Mouse (Mus musculus): ENCODE results near the gene Lrrn2. TPM values are rescaled to one million over a fixed set of nuclear protein-coding genes. Genes with fewer than 3 reads are reported as not detected.

Gene Lrrn2
- total and polyA plus RNA-seq, 3 experiments = not detected

GRCm38 (mm10) chr1:132922257-132922656 is 42.2 kb downstream of the Lrrn2 start:
- Histone ChIP-seq H3K9ac (ENCODE audit: control insufficient read depth, low read depth, low read length, poor library complexity, severe bottlenecking) (no peak overlapping the region), H3K9me3 (replicated peaks; ENCODE audit: insufficient read depth, low read length) (no peaks in the 10 kb centered on the region), H3K27me3 (ENCODE audit: control insufficient read depth in 1 of 2, insufficient read depth in 2 of 2, low read length in 2 of 2) (peaks cover 0 to 12% of the 10 kb centered on the region in 2 experiments; a peak in 2 of 4 replicates), H3K4me1 (ENCODE audit: control insufficient read depth in 1 of 2, insufficient read depth in 2 of 2, low read length in 2 of 2) (no peaks in the 10 kb centered on the region), H3K36me3 (ENCODE audit: control insufficient read depth in 1 of 2, insufficient read depth in 2 of 2, low read length in 2 of 2) (no peaks in the 10 kb centered on the region), H3K4me3 (ENCODE audit: control insufficient read depth in 1 of 2, insufficient read depth in 1 of 2, low read depth in 2 of 2, low read length in 2 of 2) (no peak overlapping the region), H3K27ac (ENCODE audit: control insufficient read depth, low read depth, low read length) (no peak overlapping the region), H3K79me2 (ENCODE audit: control insufficient read depth, insufficient read depth, low read length, poor library complexity) (no peaks in the 10 kb centered on the region)
- DNase-seq (ENCODE audit: low read depth, low spot score) = no peak
- TF ChIP-seq MAFK (IDR thresholded peaks at IDR 0.05; ENCODE audit: borderline replicate concordance, low read depth, low read length) = no peak
- TF ChIP-seq GABPA (IDR thresholded peaks at IDR 0.05; ENCODE audit: low read depth, low read length) = no peak
- TF ChIP-seq MEF2A (IDR thresholded peaks at IDR 0.05; ENCODE audit: extremely low read depth, insufficient replicate concordance, low read depth, low read length, poor library complexity, severe bottlenecking) = no peak
- no peak for TF ChIP-seq ELF1 (IDR thresholded peaks at IDR 0.05; ENCODE audit: low read depth, low read length)
- no peak for TF ChIP-seq KAT2A (conservative IDR thresholded peaks at IDR 0.05; ENCODE audit: low read depth, low read length)
- no peak for TF ChIP-seq TAL1 (IDR thresholded peaks at IDR 0.05; ENCODE audit: low read length)
- TF ChIP-seq RAD21 (IDR thresholded peaks at IDR 0.05; ENCODE audit: low read depth, low read length) = no peak
- TF ChIP-seq GATA1 (IDR thresholded peaks at IDR 0.05; ENCODE audit: low read depth, low read length) = no peak
- no peak for TF ChIP-seq UBTF (IDR thresholded peaks at IDR 0.05; ENCODE audit: borderline replicate concordance, insufficient read depth, low read depth, low read length)
- no peak for TF ChIP-seq POLR2A (IDR thresholded peaks at IDR 0.05; ENCODE audit: control insufficient read depth in 1 of 2, insufficient read depth in 1 of 2, low read depth in 1 of 2, low read length in 2 of 2, poor library complexity in 1 of 2)
- TF ChIP-seq EP300 (IDR thresholded peaks at IDR 0.05; ENCODE audit: low read depth in 1 of 2, low read length in 2 of 2) = no peak
- no peak for TF ChIP-seq TCF12 (IDR thresholded peaks at IDR 0.05; ENCODE audit: low read depth, low read length)
- no peak for TF ChIP-seq JUND (IDR thresholded peaks at IDR 0.05; ENCODE audit: low read depth, low read length)
- no peak for TF ChIP-seq MAZ (IDR thresholded peaks at IDR 0.05; ENCODE audit: low read depth, low read length)
- TF ChIP-seq MYC (IDR thresholded peaks at IDR 0.05; ENCODE audit: low read depth, low read length) = no peak
- no peak for TF ChIP-seq CHD1 (IDR thresholded peaks at IDR 0.05; ENCODE audit: low read depth, low read length)

GRCm38 (mm10) chr1:132925270-132925669 is 45.2 kb downstream of the Lrrn2 start:
- DNase-seq (ENCODE audit: low read depth, low spot score) = no peak
- Histone ChIP-seq H3K27me3 (ENCODE audit: control insufficient read depth in 1 of 2, insufficient read depth in 2 of 2, low read length in 2 of 2) (peaks cover 0 to 12% of the 10 kb centered on the region in 2 experiments; a peak in 2 of 4 replicates), H3K79me2 (ENCODE audit: control insufficient read depth, insufficient read depth, low read length, poor library complexity) (no peaks in the 10 kb centered on the region)

More at GRCm38 (mm10) chr1:132925270-132925669, 45.2 kb downstream of the Lrrn2 start:
- H3K27ac ChIP-seq (ENCODE audit: control insufficient read depth, low read depth, low read length) = no peak overlapping the region
- TF ChIP-seq USF2 (IDR thresholded peaks at IDR 0.05; ENCODE audit: borderline replicate concordance in 1 of 2, insufficient read depth in 1 of 2, low read depth in 1 of 2, low read length in 2 of 2) = no peak
- TF ChIP-seq ZNF384 (IDR thresholded peaks at IDR 0.05; ENCODE audit: low read depth, low read length) = no peak
- no peak for TF ChIP-seq ZMIZ1 (IDR thresholded peaks at IDR 0.05; ENCODE audit: low read depth, low read length)
- TF ChIP-seq CHD2 (IDR thresholded peaks at IDR 0.05; ENCODE audit: low read length) = no peak
- TF ChIP-seq GABPA (IDR thresholded peaks at IDR 0.05; ENCODE audit: low read depth, low read length) = no peak
- TF ChIP-seq MAZ (IDR thresholded peaks at IDR 0.05; ENCODE audit: low read depth, low read length) = no peak
- TF ChIP-seq ETS1 (IDR thresholded peaks at IDR 0.05; ENCODE audit: low read depth, low read length) = no peak
- no peak for TF ChIP-seq MAFK (IDR thresholded peaks at IDR 0.05; ENCODE audit: borderline replicate concordance, low read depth, low read length)
- H3K4me1 ChIP-seq (ENCODE audit: control insufficient read depth in 1 of 2, insufficient read depth in 2 of 2, low read length in 2 of 2) = no peaks in the 10 kb centered on the region
- H3K36me3 ChIP-seq (ENCODE audit: control insufficient read depth in 1 of 2, insufficient read depth in 2 of 2, low read length in 2 of 2) = no peaks in the 10 kb centered on the region
- no peaks in the 10 kb centered on the region for H3K9me3 ChIP-seq (replicated peaks; ENCODE audit: insufficient read depth, low read length)
- no peak overlapping the region for H3K4me3 ChIP-seq (ENCODE audit: control insufficient read depth in 1 of 2, insufficient read depth in 1 of 2, low read depth in 2 of 2, low read length in 2 of 2)
- no peak overlapping the region for H3K9ac ChIP-seq (ENCODE audit: control insufficient read depth, low read depth, low read length, poor library complexity, severe bottlenecking)
